Mouse (Mus musculus) ovary, postnatal 10 days (tissue): ENCODE measurements around the gene Olfm2.
"Not testable (repeated sequence)": the region's sequence is repeated elsewhere in the genome, so short reads cannot be mapped to it uniquely, and the experiment has no call there.

Source experiments
- DNase-seq: peaks from one replicate; pipeline ENCODE4 v3.0.0; 2022; ENCODE audit warnings: low spot score

The Olfm2 gene

DNA sequence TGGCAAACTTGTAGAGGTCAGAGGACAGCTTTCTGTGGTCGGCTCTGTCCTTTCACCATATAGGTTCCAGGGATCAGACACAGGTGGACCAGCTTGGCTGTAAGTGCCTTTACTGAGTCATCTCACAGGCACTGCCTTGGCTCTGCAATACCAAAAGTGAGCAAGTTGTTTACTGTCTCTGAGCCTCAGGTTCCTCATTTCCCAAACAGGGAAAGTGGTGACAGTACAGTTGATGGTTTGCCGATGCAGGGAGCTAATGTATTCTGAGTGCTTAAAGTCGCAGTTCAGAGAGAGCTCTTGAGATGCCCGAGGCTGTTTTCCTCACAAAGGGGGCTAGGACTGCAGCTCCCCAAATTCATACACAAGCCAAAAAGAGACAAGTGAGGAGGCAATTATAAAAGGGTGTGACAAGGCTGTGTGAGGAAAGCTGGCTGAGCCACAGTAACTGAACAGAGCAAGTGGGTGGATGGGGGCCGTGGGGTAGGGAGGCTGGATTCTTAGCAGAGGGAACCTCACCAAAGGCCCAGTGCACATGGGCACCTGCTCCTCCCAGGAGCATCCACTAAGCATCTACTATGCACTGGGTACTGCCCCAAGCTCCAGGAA, 49.9 kb downstream of the Olfm2 start:
- DNase-seq: no peak

DNA sequence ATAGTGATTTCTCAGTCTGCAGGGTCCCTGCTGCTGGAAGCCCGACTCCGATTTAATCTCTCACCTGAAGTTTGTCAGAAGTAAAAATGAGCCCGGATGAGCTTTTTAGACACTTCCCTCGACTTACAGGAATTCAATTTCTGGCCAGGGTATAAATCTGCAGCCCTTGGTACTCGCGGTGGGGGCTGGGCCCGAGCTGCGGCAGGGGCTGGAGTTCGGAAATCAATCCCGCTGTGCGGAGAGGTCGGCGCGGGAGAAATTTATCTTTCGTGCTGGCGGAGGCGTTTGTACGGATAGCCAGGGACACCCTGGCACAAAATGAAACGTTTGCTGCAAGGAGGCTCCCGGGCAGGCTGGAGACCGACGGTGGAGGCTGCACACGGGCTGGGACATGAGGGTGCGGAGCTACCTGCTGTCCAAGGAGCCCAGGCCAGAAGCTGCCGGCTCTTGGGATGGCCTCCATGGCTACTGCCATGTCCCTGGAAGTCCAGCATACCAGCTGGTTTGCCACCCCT, 51.4 kb downstream of the Olfm2 start:
- no peak for DNase-seq

DNA sequence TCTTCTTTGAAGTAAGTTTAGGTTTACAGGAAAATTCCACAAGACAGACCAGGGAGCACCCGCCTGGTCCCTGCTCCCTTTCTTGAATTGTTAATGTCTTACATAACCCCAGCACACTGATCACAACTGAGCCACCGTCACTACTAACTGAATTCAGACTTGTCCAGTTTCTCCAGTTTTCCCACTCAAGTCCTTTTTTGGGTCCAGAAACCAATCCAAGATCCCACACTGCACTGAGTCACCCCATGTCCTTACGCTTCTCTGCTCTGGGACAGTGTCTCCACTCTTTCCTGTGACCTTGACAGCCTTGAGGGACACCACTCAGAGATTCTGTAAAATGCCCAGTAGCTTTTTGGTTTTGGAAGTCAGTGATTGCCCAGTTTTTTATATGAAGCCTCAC, 53.3 kb downstream of the Olfm2 start:
- no peak for DNase-seq

DNA sequence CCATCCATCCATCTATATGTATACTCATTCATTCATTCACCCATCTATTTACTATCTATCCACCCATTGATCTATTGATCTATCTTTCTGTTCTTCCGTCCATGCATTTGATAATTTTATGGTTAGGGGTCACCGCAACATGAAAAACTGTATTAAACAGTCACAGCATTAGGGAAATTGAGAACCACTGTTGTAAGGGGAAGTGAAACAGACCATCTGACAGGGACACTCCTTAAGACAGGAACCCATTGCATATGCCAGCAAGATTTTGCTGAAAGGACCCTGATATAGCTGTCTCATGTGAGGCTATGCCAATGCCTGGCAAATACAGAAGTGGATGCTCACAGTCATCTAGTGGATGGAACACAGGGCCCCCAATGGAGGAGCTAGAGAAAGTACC, 55.7 kb downstream of the Olfm2 start:
- not testable (repeated sequence) for DNase-seq

DNA sequence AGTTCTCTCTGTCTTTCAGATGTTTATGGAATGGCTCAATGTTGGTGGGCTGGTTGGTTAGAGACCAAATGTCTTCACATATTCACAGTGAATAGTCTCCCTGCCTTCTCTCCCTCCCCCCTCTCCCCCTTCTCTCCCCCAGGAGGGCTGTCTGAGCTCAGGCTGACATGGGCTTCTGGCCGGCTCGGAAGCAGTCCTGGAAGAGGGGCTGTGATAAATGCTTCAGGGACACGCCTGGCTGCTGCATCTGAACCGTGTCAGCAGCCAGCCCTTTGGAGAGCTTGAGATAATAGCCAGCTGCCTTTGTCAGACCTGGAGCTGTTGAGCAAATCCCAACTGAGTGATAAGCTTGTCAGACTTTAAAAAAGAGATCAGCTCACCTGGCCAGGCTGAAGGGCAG, 56.2 kb downstream of the Olfm2 start:
- DNase-seq: no peak

DNA sequence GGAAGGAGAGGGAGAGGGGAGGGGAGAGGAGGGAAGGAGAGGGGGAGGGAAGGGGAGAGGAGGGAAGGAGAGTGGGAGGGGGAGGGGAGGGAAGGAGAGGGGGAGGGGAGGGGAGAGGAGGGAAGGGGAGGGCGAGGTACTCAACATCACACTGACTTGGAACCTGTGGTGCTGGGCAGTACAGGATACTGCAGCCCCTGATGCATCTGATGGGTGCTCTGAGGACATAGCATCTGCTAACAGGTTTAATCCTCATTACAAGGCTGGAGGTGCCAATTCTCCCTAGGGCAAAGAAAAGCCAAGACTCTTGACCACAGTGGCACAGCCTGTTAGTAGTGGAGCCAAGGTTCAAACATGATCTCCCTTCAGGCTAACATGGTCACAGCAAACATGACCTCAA, 56.7 kb downstream of the Olfm2 start:
- no peak for DNase-seq

DNA sequence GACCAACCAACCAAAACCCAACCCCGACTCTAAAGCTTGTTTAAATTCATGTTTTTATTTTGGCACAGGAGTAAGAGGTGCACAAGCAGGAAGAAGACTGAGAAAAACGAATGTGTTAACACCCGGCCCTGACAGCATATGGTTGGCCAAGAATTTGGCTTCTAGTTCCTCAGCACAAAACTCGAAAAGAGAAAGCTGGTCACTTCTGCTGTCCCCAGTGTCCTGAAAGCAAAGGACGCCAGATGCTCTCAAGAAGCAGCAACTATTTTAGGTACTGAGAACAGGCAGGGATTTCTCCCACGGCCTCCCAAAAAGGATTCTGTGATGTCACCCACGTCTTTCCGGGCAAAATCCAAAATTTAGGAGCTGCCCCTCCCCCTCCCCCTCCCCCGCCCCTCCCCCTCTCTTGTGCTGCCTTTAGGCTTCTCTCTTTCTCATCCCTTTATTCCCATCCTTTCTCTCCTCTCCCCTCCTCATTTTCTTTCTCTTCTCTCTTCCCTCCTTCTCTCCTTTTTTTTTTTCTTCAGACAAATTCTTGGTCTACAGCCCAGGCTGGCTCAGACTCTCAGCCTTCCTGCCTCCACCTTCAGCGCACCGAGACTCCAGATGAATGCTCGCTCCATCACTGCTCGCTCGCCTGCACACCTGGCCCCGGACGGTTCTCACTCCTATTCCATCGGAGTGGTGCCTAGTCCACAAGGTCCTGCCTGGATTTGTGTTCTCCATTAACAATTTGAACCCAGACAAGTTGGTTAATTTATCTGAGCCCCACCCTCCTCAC, 60.9 kb downstream of the Olfm2 start:
- DNase-seq: no peak

DNA sequence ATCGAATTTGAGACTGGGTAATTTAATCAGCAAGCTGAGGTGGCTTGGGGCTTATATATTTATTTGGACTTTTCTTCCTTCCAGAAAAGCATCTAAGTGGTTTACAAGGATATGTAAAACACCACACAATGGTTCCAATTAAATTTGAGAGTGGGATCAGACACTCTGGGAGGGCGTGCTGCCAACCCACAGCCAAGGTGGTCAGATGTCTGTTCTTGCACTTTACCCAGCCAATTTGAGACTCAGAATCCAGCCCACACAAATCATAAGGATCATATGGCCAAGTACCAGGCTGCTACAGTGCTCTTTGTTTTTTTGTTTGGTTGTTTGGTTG, 63.8 kb downstream of the Olfm2 start:
- no peak for DNase-seq

DNA sequence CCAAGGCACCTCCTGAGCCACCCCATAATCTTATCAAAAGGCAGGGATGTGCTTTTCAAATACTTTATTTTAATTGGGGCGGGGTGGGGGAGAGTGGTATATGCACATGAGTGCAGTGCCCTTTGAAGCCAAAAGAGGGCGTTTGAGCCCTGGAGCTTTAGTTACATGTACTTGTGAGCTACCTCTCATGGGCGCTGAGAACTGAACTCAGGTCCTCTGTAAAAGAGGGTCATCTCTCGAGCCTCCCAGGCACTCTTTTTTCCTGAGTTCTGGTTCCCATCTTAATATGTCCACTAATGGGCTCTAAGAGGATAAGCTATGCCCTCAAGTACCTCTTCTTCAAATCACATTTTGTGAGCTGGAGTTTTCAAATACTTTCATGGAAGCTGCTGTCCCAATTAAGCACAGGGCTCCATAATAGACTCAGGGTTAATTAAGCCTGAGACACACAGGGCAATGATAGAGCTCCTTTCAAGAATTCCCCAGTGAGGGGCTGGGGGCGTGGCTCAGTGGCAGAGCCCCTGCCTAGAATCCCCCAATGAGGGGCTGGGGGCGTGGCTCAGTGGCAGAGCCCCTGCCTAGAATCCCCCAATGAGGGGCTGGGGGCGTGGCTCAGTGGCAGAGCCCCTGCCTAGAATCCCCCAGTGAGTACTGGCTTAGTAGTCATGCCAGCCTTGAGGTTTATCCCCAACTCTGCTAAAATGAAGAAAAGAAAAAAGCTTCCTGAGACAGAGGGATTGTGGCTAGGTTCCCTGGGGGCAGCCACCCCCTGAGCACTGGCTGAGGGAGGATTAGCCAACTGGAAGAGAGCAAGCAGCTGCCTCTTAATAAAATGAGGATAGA, 64.4 kb downstream of the Olfm2 start:
- no peak for DNase-seq

DNA sequence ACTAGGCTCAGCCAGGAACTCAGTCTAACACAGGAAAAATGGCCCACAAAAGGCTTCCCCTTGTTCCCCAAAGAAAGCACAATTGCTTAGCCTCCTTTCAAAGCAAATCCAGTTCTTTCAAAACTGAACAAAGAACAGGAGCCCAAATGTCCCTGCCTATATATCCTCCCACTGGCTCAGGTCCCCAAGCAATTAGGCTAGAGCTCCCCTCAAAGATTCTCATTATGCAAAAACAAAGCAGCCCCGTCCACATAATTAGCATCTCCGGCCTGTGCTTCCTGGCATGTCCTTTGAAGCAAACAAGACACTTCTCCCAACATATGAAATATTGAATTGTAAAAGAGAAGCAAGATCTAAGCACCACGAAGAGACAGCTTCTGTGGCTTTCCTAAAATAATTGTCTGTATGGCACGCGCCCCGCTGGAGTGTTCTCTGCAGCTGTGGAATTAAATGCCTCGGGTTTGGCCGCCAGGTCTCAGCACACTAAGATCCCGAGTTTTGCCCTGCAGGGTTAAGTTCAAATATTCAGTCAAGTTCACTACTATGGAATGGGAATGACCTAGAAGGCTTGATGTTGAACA, 65.7 kb downstream of the Olfm2 start:
- no peak for DNase-seq

DNA sequence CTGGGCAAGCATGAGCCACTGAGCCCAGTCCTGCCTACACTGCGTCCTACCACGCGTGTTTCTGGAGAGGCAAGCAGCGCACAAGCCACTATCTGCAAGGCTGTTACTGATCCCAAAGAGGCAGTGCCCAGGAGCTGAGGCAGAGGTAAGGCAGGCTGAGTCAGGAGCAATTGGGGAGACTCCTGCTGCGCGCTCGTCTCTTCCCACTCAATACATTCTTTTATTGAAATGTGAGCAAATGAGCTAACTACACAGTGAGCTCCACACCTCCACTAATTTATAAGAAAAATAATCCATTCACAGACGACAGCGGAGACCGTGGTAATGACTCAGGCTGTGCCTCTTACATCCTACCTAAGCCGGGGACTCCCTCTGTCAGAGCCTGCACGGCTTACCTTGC, 68.3 kb downstream of the Olfm2 start:
- DNase-seq: no peak

DNA sequence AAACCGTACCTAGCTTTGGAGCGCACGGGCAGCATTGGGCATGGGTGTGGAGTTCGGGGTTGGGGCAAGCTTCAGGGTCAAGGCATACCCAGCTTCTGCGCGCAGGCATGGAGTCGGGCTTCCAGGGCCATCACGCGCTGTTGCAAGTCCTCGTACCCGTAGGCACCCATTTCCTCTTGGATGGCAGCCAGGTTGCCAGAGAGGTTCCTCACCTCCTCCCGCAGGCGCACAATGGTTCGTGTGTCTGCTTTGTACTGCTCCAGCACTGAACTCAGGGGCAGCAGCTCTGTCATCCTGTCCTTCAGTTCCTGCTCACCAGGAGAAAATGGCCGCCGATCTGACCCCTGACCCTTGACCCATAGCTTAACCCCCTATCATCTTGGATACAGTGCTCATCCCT, 74.1 kb downstream of the Olfm2 start:
- no peak for DNase-seq

DNA sequence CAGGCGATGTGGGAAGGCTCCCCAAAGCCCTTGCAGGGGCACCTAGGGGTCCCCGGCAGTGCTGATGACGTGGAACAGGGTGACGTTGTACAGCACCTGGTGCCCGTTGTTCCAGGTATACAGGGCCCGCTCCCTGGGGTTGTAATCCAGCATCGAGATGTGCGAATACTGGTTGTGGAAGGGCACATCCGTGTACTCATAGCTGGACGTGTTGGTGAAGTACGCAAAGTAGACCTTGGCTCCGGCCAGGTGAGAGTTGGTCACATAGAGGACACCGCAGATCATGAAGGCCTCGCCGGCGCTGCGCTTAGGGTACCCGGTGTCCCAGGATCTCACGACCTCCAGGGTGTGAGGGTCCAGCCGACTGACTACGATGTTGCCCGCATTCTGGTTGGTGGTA, 78.1 kb downstream of the Olfm2 start:
- no peak for DNase-seq

DNA sequence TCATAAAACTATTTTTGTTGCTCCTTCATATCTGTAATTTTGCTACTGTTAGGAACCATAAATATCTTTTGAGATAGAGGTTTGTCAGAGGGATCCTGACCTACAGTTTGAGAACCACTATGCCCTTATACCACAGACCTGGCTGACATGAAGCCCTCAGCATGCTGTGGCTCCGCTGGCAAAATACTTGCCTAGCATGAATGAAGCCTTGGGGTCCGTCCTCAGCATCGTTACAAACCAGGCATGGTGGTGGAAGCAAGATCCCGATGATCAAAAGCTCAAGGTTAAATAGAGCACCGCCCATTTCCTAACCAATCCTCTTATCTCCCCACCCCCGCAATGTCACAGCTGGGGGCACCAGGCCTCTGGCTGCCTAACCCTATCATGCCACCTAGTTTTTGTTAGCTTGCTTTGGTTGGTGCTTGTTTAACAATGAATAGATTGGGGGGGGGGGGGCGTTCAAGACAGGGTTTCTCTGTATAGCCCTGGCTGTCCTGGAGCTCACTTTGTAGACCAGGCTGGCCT, 79.6 kb downstream of the Olfm2 start:
- no peak for DNase-seq

DNA sequence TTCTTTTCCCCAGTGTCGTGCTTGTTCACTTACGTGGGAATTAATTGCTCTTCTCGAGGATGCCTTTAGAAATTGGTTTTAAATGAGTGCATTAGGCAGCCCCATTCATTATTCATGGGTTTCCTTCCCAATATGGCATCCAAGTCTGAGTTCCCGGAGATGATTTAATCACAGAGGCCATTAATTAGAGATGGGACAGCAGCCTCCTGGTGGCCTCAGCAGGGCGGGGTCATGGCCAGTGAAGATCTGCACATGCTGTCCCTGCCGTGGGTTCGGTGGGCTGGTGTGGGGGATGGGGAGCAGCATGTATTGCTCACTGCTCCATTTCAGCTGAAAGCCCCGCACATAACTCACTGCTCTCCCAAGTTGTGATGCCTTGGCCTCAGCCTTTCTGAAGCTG, 80.2 kb downstream of the Olfm2 start:
- no peak for DNase-seq

DNA sequence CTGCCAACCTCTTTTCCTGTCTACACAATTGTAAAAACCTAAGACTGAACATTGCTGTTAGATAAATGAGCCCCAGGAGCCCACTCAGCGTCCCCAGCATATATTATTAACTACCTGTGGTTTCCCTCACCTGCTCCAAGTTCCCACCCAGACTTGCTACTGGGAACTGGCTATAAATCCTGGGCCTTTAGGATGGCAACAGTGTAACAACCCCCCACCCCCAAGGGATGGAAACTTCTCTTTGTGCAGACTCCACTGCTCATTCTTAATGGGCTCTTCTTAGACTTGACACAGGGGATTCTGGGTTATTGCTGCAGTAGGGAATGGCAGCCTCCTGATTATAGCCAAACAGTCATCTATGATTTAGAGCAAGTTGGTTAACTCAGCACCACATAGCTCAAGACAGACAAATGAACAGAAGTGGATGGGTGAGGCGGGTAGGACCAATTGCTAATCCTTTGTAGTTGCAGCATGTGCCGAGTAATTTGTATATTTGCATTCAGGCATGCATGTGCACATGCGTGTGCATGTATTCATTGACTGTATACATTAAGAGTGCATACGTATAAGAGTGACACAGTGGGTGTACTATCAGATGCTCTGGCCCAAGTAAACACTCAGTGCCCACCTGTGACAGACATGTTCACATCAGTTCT, 81.0 kb downstream of the Olfm2 start:
- no peak for DNase-seq

DNA sequence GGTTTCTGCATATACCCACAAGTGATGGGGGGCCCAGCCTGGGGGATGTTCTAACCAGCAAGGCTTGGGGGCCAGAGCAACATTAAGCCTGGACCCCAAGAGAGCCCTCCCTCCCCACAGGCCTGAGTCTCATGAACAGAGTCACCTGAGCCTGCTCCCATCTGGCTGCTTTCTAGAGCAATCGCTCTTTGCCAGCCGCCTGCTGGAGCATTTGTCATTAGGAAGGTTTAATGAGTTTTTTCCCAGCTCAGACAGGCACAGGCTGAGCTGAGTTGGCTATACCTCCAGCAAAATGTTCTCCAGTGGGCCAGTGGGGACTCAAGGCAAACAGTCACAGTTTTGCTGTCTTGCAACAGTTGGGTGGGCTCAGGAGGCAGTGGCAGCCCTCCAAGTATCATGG, 81.8 kb downstream of the Olfm2 start:
- no peak for DNase-seq

DNA sequence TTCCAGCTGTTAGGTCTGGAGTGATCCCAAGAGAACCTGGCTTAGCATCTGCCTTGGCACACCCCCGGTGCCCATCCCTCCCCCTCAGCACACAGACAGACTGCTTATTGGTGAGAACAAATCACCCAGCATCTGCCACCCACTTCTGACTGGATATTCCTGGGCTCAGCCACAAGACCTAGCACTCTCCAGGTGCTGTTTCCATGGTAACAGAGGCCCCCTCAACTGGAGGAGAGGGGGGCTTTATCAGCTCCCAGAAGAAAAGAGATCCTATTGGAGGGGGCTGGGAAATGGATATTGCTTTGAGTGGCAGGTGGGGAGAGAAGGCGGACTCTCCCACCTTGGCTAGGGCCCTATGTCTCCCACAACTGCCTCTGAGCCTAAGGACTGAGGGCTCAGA, 82.2 kb downstream of the Olfm2 start:
- DNase-seq: no peak

DNA sequence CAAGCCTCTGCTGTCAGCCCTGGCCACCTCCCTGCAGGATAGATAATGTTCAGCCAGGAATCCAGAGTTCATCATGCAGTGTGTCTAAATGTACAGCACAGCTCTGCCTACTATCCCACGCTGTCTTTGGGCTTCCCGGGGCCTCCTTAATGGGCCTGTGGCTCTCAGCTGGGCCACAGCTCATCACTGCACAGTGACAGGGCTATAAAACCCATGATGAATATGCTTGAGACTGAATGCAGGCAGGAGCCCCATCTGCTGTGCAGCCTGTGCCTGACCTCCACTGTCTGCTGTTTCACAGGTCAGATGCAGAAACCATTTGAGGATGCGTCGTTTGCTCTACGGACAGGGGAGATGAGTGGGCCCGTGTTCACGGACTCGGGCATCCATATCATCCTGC, 83.3 kb downstream of the Olfm2 start:
- DNase-seq: no peak

DNA sequence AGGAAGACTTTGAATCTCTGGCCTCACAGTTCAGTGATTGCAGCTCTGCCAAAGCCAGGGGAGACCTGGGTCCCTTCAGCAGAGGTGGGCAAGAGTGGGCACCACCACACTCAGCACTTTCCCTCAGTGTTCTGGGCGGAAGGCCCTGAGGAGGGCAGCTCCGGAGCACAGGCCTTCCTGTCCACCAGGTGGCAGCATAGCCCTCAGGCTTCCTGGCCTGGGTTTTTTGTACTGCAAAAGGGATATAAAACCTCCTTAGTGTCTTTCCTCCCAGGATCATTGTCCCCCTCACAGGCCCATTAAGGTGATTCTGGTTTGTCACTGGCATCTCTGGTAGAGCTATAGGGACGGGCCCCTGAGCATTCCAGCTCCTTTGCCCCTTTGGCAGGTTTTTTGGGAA, 83.8 kb downstream of the Olfm2 start:
- peak; percentile 29 for DNase-seq

DNA sequence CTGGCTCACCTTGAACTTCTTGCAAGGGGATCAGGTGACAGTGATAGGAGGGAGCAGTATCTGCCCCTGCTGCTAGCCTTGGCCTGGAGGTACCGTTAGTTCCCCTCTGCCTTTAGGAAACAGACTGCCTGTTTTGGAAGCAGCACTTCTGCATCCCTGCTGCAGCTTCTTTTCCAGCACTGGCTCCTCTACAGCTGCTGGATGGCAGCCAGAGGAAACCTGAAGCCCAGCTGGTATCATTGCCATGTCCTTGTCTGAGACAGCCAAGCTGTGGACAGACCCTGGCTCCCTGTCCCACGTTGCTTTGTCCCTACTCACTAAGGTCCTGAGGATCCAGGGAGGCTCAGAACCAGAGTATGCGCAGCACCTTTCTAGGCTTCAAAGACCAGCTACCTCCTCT, 88.6 kb downstream of the Olfm2 start:
- no peak for DNase-seq

DNA sequence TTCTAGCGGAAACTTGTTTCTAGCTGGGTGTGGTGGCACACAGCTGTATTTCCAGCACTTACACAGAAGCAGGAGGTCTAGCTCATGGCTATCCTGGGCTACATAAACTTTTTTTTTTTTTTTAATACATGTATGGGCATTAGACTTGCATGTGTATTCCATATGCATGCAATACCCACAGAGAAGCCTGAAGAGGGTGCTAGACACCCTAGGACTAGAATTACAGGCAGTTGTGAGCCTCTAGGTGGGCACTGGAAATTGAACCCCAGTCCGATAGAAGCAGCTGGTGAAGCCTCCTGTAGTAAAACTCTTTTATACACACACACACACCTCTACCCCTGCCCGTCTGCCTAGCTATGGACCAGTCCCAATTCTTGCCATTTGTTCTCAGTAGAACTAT, 92.3 kb downstream of the Olfm2 start:
- DNase-seq: no peak
